Mouse (Mus musculus) layer of hippocampus, adult 8-10 months (tissue): ENCODE results near the gene Lrig3. TPM values are rescaled to one million over a fixed set of nuclear protein-coding genes. Genes with fewer than 3 reads are reported as not detected.

Source experiments
- DNase-seq, 2 experiments: peaks; one replicate each; pipeline ENCODE4 v3.0.0; 2022; ENCODE audit warnings: low spot score in 2 of 2
- total RNA-seq, 4 experiments: library from RNA; stranded (reverse); gene quantifications; 2 replicates each; pipeline ENCODE4 v1.2.4; 2022

Gene Lrig3
- total RNA-seq, 4 experiments from 2014 or later = 4.3 to 5.0 (median 4.4) TPM

DNA sequence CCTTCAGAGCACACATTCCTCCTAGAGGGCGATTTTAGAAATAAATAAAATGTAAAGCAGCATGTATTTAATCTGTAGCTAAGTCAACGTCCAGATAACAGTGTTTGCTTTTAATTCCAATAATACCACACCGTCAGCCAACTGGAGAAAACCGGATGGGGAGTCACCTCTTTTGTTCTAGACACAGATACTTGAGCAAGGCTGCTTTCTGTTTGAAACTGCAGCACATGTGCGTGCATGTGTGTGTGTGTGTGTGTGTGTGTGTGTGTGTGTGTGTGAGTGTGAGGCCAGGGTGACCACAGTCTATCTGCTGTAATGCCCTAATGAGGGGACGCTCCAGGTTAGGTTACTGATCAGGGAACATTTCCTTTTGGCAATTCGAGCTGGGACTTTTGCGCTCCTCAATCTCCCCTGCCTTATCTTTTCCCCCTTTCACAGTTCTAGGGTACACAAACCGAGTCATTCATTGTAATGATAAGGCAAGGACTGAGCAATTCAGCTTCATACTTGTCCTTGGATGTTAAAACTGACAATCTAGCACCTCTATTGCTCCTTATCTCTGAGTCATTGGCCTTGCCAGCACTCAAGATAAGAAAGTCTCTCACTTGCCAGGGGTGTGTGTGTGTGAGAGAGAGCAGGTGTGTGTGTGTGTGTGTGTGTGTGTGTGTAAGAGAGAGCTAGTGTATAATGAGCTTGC, 4.4 kb upstream of the Lrig3 start:
- DNase-seq = no peak

DNA sequence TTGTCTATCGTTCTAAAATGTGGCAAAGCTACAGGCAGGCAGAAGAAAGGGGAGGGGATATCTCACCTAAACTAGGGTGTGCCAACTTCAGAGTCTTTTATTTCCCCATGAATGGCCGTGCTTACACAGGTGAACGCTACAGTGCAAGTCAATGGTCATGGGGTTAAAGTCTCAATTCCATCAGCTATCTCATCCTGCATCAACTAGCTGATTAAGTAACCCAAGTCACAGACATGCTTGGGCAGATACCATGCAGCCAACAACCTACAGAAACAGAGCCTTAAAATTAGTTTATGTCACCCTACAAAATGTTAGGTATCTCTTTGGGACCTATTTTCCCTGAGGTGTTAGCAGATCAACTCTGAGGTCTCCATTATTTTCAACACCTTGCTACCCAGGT, 1.3 kb upstream of the Lrig3 start:
- no peak for DNase-seq

DNA sequence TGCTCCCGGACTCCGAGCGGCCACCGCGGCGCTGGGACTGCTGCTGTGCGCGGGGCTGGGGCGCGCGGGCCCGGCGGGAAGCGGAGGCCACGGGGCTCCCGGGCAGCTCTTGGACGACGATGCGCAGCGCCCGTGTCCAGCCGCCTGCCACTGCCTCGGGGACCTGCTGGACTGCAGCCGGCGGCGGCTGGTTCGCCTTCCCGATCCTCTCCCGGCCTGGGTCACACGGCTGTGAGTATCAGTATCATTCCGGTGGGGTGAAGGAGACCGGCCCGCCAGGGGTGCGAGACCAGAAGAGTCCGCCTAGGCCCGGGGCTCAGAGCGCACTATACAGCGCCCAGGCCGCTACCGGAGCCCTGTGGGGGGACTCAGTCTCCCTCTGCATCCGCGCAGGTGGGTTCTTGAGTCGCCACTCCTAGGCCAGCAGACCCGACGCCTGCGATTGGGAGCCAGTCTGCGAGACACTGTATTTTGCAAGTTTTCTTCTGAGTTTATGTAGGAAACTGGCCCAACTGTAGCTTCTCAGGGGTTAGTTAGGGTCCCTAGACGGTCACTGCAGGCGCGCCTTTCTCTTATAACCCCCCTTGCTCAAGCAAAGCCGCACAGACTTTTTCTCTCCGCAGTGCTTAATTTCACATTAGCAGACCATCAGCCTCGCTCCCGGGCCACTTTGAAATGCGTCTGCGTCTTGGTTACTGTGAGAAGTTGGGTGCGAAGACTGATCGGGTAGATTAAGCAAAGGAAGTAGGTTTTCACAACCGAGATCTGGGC, 698 bp downstream of the Lrig3 start:
- no peak for DNase-seq

GRCm38 (mm10) chr10:125967436-125968160, 1.6 kb downstream of the Lrig3 start:
- no peak for DNase-seq

GRCm38 (mm10) chr10:125968191-125969132, 2.5 kb downstream of the Lrig3 start:
- DNase-seq = no peak

GRCm38 (mm10) chr10:125969133-125969490, 3.1 kb downstream of the Lrig3 start:
- DNase-seq = no peak

GRCm38 (mm10) chr10:125970031-125970430, 4.1 kb downstream of the Lrig3 start:
- no peak for DNase-seq

- DNase-seq = no peak
Observed at GRCm38 (mm10) chr10:125970500-125970899, 4.5 kb downstream of the Lrig3 start.

DNA sequence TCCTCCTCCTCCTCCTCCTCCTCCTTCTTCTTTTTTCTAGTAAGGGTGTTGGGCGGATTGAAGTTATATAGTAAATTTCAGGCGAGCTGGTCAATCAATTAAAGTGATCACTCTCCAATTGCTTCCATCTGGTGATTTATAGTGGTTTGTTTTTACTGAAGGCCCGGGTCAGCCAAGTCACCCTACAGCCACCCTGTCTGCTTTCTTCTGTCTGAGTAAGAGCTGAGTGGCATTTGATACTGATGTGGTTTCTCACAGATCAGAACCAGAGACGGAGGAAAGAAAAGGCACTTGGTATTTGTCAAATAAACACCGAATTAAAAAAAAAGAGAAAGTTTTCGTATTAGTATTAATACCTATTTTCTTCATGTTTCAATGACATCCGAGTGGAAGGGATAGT, 7.8 kb downstream of the Lrig3 start:
- no peak for DNase-seq

GRCm38 (mm10) chr10:125981938-125982337, 16.0 kb downstream of the Lrig3 start:
- no peak for DNase-seq

DNA sequence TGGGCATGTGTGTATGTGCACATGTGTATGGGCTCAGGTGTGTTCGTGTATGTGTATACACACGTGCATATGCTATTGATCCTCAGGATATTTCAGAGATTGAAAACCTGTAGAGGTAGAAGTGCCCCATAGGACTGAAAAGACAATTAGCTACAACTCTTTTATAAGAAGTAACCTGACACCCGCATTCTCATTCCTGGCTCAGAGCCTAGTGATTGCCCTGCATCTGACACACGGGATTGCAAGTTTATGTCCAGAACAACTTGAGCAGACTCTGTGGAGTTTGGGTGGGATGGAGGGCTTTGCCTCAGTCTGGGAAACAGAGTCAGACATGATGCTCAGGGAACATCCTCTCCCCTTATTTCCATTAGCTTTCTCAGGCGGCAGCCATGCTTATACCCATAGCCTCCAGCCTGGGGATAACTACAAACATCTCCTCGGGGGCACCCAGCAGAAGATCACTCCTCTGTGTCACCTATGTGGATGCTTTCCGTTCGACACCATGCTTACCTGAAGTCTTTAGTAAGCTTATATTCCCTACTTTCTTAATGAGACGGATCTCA, 18.6 kb downstream of the Lrig3 start:
- DNase-seq = no peak

- DNase-seq = no peak
Observed at GRCm38 (mm10) chr10:125985795-125986194, 19.8 kb downstream of the Lrig3 start.

DNA sequence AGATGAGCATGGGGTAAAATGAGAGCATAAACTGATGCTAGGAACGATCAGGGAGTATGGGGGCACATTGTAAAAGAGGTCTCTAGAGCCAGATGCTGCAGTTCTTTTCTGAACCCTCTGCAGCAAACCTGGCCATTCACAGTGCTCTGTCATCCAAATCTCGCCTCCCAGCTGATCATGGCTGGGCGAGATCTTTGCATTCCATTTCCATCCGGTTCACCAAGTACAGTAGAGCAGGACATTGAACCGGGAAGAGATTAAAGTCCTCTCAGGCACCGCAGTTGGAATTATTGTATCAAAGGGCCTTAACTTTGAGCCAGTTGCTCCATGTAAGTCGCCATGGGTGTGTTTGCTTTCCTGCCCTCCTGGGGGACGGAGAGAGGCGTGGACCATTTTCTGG, 20.5 kb downstream of the Lrig3 start:
- no peak for DNase-seq

GRCm38 (mm10) chr10:125987307-125987706, 21.3 kb downstream of the Lrig3 start:
- no peak for DNase-seq

GRCm38 (mm10) chr10:125988037-125988436, 22.1 kb downstream of the Lrig3 start:
- DNase-seq = no peak

GRCm38 (mm10) chr10:125989890-125990289, 23.9 kb downstream of the Lrig3 start:
- DNase-seq = no peak

DNA sequence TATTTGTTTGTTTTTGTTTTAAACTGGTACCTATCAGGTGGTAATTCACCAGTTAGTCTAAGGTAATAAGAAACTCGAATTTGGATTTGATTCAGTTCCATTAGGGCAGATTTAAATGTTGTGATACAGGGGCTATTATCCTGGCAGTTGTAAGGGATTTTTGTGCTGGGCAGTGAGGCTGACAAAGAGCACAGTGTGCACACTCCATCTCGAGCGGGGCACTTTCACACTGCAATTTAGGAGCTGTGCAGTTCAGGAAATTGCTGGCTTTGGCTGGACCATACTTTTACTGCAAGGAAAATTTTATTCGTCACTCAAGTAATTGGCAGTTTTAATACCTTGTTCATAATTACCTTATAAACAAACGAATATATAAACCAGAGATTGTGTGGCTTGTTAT, 24.4 kb downstream of the Lrig3 start:
- DNase-seq = no peak

DNA sequence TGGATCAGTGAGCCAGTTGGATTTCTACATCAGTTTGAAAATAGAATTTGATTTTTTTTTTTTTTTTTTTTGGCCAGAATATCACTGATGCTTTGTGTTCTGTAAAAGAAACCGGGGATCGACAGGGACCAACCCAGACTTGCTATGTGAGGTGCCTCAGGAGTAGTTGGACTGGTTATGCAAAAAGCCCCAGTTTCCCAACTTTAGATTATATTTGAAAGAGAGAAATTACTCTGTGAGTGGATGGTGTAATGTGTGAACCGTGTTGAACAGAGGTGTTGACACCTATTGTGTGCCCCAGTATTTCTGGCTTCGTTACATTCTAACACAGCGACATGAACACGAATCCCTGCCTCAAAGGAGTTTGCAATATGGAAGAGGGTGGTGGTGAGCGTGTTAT, 25.9 kb downstream of the Lrig3 start:
- no peak for DNase-seq

DNA sequence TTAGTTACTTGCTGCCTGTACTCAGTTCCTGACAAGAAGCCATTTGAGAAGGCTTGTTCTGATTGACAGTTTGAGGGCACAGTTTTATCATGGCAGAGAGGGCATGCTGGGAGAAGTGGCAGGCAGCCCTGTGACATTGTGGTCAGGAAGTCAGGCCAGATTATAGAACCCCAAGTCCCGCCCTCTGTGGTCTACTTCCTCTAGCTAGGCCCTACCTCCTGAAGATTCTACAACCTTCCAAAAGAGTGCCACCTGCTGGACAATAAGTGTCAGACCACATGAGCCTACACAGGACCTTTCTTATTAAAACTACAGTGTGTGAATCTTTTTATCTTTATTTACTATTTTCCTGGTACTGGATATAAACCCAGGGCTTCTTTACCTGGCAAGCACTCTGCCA, 28.9 kb downstream of the Lrig3 start:
- DNase-seq = no peak

GRCm38 (mm10) chr10:125995701-125996100, 29.7 kb downstream of the Lrig3 start:
- no peak for DNase-seq

DNA sequence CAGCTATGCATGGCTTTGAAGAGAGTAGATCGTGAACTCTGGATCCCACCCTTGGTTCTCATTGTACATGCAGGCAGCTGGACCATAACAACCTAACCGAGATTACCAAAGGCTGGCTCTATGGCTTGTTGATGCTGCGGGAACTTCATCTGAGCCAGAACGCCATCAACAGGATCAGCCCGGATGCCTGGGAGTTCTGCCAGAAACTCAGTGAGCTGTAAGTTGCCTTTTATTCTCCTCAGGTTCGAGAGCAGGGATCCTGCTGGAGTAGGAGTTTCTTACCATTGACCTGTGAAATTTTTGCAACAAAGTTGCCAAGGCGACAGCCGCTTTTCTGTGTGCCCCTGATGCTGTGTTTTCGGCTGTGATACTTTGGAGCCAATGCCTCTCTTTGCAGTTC, 31.0 kb downstream of the Lrig3 start:
- DNase-seq = no peak
